Mouse (Mus musculus): ENCODE measurements around the gene Gm5916.

Gene Gm5916

GRCm38 (mm10) chr9:36128679-36129078 is at the start of gene Gm5916:
Gene Gm5916, minus strand, starts transcription at chr9:36128779.
- DNase-seq (ENCODE audit: low spot score): no peak
